Mouse (Mus musculus) testis, adult 2 months (tissue): ENCODE data around the gene Cdhr1.

Experiments
- CTCF ChIP-seq: fragments of 200-500 bp; IDR thresholded peaks from 2 replicates; pipeline ENCODE4 v1.5.1; 2012; ENCODE audit warnings: low read depth, mild to moderate bottlenecking, inconsistent platforms, low read length, moderate library complexity; ENCODE audit not compliant: control insufficient read depth, insufficient read depth, insufficient replicate concordance
- POLR2A ChIP-seq: fragments of 200-500 bp; IDR thresholded peaks from 2 replicates; pipeline ENCODE4 v1.6.1; 2012; ENCODE audit warnings: low read depth, mild to moderate bottlenecking, inconsistent platforms, low read length, moderate library complexity; ENCODE audit not compliant: control insufficient read depth

DNA sequence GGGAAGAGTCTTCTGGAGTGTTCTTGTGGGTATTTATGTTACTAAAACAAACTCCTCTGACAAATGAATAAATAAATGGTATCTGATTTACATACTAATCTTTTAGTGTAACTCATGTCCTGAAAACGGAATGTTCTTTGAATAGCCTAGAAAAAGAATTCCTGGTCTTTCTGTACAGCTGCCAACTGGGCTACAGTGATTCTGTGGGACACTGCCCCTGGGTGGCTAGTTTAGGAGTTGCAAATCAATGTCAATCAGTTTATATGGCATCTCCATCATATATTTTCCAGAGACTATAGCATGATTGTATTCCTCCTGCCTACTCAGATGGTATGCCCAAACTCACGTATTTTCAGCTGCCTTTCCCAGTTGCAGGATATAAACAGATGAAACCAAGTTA lies 33.3 kb downstream of the Cdhr1 start:
- no peak for TF ChIP-seq POLR2A
- no peak for TF ChIP-seq CTCF
